Mouse (Mus musculus) ZHBTc4 (cell line): ENCODE data around the gene Crcp.

Source experiments
- DNase-seq: peaks from one replicate; pipeline ENCODE4 v3.0.0-alpha.2; 2011; ENCODE audit warnings: low read depth, low spot score

The Crcp gene

GRCm38 (mm10) chr5:130056303-130056702 is 27.2 kb downstream of the Crcp start:
- DNase-seq: no peak

DNA sequence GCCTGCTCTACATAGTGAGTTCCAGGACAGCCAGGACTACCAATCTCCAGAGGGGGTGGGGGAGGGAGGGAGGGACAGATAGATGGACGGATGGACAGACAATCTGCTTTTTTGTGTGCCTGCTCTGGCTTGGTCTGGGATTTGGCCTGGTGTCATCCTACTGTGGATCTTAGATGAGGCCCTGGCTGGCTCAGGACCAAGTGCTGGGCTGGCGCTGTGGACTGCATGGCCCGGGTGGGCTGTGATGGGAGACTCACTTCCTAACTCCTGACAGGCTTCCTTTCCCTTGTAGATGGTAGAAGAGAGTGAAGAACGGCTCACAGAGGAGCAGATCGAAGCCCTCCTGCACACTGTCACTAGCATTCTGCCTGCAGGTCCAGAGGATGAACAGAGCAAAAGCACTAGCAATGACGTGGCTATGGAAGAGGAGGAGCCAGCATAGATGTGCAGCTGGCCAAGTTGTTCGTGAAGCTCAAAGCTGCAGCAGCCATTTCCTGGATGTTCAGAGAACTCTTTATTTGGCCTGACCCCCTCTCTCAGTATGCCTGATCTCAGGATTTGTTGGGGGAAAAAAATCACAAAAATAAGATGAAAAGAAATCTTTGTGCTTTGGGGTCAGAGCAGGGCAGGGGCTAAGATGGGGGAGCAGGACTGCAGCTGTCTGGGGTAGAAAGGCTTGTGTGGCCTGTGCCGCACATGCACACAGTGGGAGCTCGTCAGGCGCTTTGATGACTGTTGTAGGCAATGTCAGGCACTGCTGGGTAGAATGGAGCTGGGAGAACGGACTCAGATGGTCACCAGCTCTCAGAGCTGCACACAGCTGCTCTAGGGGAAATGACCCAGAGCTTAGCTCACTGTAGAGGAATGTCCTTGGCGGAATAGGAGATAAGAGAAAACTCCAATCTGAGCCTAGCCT is 30.6 kb downstream of the Crcp start:
- no peak for DNase-seq

DNA sequence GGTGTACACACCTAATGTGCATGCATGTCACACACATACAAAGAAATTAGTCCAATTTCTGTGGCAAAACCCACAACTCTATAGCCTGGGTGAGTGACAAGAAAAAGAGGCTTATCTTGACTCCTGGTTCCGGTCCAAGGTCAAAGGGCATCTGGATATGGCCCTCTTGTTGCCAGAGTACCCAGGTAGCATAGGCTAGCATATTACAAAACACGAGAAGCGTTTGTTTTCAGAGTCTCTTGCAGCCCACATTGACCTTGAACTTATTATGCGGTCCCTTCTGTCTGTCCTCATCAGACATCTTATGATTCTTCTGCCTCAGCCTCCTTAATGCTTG is 31.2 kb downstream of the Crcp start:
- no peak for DNase-seq

DNA sequence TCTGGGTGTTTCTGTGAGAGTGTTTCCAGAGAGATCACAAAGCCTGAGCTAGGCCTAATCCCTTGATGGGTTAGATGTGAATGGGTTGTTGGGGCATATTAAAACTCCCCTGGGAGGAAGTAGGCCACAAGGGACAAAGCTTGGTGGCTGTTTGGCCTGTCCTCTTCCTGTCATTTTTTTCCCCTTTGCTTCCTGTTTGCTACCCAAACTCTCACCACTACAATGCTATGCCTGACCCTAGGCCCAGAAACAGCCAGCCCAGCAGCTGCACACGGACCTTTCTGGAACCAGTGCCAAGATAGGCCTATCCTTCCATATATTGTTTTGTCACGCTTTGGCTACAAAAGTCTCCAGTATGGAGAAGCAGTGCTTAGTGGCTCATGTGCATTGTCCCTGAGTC is 33.0 kb downstream of the Crcp start:
- DNase-seq: no peak

GRCm38 (mm10) chr5:130063760-130064159 is 34.7 kb downstream of the Crcp start:
- DNase-seq: no peak

DNA sequence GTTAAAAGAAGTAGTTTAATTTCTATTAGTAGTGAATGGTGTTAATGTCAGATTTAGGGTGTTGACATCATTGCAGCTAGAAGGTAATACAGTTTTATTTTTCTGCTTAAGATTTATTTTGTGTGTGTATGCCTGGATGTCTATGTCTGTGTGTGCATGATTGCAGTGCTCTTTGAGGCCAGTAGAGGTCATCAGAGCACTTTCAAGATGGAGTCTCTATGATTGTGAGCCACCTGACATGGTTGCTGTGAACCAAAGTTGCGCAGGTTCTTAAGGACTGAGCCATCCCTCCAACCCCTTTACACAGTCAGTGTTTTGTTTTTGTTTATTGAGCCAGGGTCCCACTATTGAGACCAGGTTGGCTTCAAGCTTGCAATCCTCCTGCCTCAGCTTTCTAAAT is 36.5 kb downstream of the Crcp start:
- DNase-seq: peak; percentile 84

- DNase-seq: no peak
These were observed 38.8 kb downstream of the Crcp start for GRCm38 (mm10) chr5:130067841-130068264.

DNA sequence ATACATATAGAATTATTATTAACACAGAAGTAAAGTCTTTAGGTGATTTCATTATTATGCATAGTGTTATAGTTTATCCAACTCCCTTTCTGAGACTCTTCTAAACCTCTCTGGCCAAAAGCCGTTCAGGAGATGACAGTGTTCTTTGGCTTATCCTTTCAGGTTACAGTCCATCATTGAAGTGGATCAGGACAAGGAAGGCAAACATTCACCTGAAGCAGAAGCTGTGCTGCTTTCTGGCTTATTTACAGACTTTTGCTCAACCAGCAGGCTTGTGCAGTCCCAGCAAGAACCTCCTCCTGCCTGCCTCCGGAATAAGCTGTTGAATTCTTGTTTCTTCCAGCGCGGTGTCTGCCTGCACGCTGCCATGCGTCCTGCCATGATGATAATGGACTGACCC is 43.9 kb downstream of the Crcp start, which contains the start of gene Tpst1:
Gene Tpst1, plus strand, starts transcription at position 301 of the 400 bp plus-strand sequence.
- no peak for DNase-seq

DNA sequence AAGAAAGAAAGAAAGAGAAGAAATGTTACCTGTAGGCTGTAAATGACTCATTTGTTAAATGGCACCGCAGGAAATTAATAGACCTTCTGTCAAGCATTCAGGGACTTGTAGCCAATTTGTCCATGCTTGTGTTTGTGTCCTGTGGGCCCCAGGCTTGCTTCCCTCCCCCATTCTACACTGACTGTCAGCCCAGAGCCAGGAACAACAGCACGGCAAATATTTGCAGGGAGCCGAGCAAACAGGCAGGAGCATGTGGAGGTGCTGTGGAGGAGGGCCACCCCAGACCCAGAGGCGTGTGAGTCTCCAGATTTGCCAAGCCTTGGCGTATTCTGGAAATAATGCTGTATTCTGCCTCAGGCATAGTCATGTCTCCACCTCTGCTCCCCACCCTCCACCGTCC is 45.4 kb downstream of the Crcp start:
- no peak for DNase-seq

DNA sequence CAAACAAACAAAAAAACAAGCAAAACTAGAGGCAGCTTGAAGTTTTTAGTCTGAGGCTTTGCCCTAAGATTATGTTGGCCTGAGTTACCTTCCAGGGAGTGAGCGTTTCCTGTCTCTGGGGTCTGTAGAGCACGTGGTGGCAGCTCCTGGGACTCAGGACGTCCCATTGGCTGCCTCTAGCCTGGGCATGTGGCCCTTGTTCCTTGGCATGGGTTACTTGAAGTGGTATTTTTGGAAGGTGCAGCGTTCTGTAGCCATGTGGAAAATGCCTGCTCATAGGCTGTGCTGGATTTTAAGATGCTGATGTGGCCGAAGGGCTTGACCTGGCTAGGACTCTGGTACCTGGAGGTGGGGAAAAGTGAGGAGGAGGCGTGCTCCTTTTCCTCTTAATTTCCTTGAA is 47.3 kb downstream of the Crcp start:
- DNase-seq: no peak

DNA sequence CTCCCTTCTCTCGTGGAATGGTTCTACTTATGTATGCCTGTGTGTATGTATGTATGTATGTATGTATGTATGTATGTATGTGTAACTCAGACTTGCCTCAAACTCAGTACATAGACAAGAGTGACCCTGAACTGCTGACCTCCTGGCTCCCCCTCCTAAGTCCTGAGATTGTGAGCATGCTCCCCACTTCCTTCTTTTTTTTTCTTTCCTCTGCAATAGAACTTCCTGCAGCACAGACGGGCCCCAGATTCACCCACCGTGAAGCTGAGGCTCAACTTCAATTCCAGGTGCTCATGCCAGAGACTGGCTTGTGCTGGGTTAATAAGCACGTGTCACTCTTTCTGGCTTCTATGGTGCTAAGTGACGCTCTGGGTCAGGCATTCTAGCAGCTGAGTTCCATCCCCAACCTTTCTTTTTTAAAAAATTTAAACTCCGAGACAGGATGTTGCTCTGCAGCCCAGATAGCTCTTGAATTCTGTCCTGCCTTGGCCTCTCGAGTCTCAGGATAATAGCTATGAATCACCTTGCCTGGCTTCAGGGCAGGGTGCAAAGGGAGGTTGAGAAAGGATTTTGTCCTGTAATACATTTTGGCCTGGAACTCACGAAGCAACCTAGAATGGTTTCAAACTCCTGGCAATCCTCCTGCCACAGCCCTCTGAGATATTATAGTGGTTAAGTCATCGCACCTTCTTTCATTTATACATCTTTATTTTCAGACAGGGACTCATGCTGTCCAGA is 49.2 kb downstream of the Crcp start:
- no peak for DNase-seq

DNA sequence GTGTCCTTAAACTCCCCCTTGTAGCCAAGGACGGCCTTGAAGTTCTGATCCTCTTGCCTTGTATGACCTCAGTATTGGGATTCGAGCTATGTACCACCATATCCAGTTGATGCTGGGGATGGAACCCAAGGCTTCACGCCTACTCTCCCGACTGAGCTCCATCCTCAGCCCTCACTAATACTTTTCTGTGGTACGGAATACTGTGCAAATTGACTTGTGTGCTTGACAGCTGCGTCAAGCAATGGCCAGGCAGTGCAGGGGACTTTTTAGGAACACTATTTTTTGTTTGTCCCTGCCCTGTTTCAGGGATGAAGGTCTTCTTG is 49.7 kb downstream of the Crcp start:
- no peak for DNase-seq

DNA sequence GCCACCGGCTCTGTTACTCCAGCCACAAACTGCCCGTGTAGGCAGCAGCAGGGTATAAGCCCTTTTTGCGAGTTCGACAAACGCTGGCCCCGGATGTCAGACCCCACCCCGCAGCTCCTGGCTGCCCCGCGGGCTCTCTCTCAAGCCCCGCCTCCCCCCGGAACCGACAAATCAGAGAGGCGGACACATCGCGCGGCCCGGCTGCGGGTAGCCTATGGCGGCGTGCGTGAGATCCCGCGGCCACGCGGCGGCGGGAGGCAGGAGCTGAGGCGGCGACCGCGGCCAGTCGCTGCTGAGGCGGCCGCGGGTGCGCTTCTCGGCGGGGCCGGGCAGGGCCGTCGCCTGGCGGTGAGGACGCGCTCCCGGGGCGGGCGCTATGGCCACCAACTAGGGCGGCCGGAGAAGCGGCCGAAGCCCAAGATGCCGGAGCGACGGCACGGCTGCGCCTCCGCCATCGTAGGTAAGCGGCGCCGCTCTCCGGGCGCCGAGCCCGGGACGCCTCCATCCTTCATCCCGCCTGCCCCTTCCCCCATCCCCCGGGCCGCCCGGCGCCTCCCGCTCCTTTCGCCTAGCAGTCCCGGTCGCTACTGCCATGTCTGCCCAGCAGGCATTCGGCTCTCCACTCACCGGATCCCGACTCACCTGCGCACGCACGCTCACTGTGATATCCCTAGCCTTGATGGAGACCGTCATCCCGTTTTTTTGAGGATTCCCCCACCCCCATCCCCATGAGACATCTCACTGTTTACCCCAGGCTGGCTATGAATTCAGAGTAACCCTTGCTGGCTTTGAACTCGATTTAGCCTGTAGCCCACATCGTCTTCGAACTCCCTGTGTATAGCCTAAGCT is 50.3 kb downstream of the Crcp start:
- DNase-seq: peak; percentile 96

DNA sequence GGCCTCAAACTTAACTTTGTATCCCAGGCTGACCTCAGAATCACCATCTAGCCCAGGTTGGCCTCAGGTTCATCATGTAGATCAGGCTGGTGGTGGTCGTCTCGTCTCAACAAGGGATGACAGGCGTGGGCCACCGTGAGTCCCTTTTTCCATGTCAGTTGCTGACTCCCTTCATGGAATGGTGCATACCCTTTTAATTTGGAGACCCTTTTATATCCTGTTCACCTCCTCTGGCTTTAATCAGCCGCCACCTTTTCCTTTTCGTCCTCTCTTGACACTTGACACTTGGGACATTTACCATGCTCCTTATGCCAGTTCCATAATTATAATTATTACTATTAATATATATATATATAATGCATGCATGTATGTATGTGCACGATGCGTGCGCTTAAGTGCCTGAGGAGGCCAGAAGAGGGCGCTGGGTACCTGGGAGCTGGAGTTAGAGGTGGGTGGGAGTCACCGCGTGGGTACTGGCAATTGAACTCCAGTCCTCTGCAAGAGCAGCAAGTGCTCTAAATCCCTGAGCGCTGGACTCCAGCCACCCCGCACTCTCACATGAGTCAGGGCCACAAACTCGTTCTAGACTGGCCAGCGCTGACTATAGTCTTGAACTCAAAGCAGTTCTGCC is 51.1 kb downstream of the Crcp start:
- DNase-seq: peak; percentile 74

- peak; percentile 40 for DNase-seq
These were observed 52.2 kb downstream of the Crcp start for GRCm38 (mm10) chr5:130081181-130081881.

- no peak for DNase-seq
These were observed 53.3 kb downstream of the Crcp start for GRCm38 (mm10) chr5:130082431-130082830.

GRCm38 (mm10) chr5:130084271-130084670 is 55.2 kb downstream of the Crcp start:
- DNase-seq: no peak

DNA sequence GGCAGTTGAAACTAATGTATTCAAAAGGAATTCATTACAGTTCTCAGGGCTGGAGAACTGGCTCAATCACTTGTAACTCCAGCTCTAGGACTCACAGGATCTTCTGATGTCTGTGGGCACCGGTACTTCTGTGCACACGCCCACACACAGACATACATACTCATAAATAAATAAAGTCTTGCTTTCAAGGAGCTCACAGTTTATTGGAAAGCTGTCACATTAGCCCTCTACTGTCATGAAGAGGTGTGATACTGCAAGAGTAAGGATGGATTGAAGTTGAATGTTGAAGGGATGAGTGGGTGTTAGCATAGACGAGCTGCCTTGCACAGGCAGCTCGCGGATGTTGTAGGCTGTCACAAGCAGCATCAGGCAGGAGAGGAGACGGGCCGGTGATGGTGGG is 58.9 kb downstream of the Crcp start:
- DNase-seq: no peak

GRCm38 (mm10) chr5:130088612-130089011 is 59.5 kb downstream of the Crcp start:
- no peak for DNase-seq

GRCm38 (mm10) chr5:130089177-130089576 is 60.1 kb downstream of the Crcp start:
- no peak for DNase-seq
